Mouse (Mus musculus) heart, postnatal 14 days (tissue): ENCODE measurements around the gene Lama5. TPM values are rescaled to one million over a fixed set of nuclear protein-coding genes. Genes with fewer than 3 reads are reported as not detected.
"Not testable (repeated sequence)": the region's sequence is repeated elsewhere in the genome, so short reads cannot be mapped to it uniquely, and the experiment has no call there.

Source experiments
- DNase-seq, 2 experiments: peaks; one replicate each; pipeline ENCODE4 v3.0.0; 2021 to 2022
- intact Hi-C: fragments of 180-260 bp; cut with DNase I; formaldehyde crosslinking; loops from one replicate; pipeline ENCODE4 v1.15.1; 2025
- total RNA-seq, 2 experiments: library from RNA; stranded (reverse); gene quantifications; 2 replicates each; pipeline ENCODE4 v1.2.3; 2021

Gene Lama5
- total RNA-seq, 2 experiments from 2014 or later = 43.1 to 63.7 TPM

DNA sequence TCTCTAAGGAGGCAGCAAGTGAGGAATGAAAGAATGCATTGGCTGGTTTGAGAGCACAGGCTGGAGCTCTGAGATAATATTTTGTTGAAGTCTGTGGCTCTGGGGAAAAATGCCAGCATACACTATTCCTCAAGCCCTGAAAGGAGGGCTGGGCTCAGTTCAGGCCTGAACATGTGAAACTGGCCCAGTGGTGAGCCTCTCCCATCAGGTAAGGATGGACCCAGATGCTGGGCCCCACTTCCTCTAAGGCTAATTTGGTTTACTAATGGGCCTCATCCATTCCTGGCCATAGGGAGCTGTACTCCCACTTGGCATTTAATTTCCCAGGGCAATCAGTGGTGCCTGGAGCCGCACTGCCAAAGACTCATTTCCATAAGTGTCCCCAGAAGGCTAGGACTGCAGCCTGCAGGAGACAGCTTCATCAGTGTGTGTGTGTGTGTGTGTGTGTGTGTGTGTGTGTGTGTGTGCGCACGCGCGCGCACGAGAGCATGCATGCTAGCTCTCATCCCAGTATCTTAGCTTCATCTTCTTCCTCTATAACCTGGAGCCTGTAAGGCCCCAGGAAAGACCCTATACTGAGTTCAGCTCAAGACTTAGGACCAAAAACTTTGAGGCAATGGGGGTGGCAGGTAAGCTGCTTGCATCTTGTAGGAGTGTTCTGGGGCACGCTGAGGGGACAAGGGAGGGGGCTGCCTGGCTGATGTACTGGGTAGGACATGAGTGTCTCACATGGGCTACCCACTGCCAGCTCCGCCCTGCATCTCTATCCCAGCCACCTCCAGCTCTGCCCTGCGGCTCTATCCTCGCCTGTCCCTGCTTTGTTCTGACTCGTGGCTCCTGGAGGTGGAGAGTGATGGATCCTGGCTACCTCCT, 20.3 kb downstream of the Lama5 start:
- intact Hi-C loops = no loop called here
- DNase-seq = no peak

DNA sequence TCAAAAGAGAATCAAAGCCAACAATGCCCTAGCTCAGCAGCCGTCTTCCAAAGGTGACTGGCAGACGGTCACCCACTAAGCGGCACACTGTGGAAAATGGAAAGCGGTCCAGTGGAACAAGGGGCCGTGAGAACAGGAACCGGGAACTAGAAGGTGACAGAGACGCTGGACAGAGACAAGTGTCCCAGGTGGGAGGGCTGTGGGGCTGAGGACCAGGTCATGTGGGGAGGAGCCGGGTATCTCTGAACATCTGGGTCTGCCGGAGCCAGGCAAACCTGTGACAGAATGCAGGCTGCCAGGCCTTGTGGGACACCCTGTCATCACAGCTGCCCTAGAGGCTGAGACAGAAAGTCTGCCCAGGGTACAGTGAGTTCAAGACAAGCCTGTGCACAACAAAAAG, 21.2 kb downstream of the Lama5 start:
- intact Hi-C loops = no loop called here
- DNase-seq = peak; percentile 28 to 34

DNA sequence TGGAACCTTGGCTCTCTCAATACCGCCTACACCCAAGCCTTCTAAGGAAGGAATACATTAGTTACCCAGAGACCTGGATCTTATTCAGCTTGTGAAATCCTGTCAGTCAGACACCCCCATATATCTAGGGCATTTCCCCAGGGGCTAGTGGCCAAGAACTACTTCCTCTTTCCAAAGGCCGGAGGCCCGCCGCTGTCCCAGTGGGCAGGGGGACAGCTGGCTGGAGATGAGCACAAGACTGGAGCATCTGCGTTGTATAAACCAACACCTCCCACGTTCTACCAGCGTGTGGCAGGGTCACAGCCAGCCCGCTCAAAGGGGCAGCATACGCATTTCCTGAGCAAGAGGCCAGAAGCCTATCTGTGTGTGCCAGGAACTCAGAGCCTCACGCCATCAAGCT, 22.9 kb downstream of the Lama5 start:
- intact Hi-C loops = no loop called here

DNA sequence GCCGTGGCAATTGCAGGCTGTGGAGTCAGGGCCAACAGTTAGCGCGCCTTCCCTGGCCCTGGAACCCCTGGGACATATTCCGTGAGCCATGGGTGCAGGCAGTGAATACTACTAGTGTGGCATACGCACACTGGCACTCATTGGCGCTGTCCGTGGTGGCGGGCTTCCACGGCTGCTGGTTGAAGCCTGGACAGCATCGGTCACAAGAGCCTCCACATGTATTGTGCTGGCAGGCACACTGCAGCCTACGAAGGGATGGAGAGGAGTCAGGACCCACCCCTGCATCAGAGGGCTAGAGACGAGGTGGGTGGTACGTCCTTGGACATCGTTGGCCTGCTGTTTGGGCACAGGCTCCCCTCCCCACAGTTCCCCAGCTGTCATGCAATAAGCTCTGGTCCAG, 23.4 kb downstream of the Lama5 start:
- intact Hi-C loops = no loop called here
- DNase-seq = no peak

More for the DNA sequence above, 22.9 kb downstream of the Lama5 start:
- DNase-seq = no peak

DNA sequence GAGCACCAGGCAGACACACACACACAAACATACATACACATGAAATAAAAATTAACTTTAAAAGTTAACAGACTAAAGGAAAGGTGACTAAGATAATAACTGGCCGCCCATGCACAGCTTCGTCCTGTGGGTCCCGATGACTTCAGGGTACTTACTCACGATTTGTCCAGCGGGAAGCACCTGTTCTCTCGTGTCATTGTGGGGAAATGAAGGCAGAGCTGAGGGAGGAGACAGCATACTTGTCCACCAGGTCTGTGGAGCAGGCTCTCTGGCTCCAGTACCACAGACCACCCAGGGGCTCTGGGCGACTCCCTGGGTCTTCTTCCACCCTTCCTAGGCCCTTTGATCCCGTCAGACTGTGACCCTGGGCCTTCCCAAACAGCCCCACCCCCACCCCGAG, 24.4 kb downstream of the Lama5 start:
- DNase-seq = no peak
- intact Hi-C loops = no loop called here

DNA sequence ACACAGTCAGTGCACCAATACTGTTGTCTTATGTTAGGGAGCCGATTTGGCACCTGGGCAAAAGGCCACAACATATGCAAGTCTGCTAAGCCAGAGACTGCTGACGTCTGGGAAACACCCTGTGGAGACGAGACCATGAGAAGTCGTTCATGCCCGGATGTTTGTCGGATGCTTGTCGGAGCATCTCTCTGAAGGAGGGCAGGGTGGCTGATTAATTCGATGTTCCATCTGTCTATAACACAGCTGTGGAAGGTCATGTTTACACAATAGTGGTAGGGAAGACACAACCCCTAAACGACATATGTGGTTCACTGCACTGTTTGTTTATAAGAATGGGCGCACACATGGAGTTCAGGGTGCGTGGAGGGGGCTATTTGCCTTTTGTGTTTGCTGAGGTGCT, 25.0 kb downstream of the Lama5 start:
- no peak for DNase-seq
- intact Hi-C loops = no loop called here

DNA sequence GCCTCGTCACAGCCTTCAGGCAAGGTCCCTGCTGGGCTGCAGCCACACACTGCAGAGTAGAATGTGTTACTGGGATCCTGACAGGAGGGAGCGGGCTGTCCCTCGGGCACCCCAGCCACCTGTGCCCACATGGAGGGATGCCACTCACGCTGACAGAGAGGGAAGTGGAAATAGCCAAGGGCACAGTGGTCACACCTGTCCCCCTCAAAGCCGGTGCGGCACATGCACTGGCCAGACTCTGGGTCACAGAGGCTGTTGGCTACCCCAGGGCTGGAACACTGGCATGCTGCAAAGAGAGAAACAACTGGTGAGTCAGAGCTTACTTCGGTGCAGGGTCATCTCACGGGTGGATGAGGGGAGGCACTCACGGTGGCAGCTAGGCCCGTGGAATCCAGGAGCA, 26.9 kb downstream of the Lama5 start:
- DNase-seq = no peak
- intact Hi-C loops = no loop called here

DNA sequence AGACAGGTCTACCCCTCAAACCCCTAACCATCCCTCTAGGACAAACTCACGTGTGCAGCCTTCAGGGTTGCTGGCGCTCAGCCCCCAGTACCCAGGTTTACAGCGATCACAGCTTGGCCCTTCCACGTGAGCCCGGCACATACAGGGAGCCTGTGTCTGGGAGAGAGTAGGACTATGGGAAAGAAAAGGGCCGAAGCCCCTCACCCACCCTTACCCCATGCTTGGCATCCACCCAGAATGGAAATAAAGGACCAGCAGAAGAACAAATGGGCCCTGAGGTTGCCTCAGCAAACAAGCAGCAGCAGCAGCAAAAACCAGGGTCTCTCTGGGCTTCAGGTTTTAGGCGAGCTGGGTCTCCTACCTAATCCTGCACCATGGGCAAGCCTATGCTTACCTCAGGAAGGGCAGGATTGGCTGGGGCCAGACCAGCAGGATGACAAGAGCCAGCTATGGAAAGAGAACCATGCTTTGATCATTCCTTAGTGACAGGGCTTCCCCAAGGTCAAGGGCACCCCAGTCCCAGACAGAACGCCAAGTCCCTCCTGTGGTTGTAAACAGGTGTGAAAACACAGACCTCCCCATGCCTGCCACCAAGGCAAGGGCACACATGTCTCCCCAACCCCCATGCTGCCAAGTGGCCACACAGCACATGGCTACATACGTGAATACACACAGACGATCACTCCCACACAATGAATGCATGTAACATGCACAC, 28.2 kb downstream of the Lama5 start:
- DNase-seq = no peak
- intact Hi-C loops = no loop called here

DNA sequence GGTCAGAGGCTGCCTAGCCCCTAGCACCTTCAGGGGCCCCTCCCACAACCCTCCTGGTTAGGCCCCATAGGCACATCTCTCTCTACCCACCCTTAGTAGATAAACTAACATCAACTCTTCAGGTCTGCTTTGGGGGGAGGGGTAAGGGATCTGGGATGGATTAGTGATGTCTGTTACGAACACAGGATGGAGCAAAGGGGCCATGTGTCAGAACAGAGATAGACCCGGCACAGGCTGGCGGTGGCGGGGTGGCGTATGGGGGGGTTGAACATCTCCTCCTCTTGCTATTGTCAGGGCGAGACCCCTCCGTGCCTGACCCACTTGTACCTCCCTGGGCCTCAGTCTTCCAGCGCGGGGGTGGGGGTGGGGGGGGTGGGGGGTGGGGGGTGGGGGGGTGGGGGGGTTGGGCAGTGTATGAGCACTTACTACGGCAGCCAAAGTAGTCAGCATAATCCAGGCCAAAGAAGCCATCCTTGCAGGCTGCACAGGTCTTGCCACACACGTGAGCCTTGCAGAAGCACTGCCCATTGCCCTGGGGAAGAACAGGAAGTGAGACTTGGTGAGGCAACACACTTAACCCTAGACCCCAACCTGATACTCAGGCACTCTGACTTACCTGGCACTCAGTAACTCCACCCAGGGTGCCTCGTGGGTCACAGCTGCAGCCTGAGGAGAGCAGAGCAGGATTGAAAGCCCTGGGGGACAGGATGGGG, 28.9 kb downstream of the Lama5 start:
- no peak for DNase-seq
- intact Hi-C loops = no loop called here

DNA sequence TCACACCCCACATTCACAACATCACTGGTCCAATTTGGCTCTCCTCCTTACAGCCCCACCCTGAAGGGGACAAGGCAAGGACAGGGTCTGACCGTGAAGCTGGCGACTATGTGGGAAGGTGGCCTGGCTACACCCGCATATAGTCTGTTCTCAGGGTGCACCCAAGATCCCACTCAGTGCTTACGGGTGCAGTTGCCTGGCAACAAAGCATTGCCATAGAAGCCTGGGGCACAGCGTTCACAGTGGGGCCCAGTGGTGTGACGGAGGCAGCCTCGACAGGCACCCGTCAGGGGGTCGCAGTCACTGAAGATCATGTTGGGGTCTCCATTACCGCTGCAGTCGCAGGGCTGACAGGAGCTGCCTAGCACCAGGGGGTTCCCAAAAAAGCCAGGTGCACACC, 38.3 kb downstream of the Lama5 start:
- no peak for DNase-seq
- intact Hi-C loops = no loop called here

DNA sequence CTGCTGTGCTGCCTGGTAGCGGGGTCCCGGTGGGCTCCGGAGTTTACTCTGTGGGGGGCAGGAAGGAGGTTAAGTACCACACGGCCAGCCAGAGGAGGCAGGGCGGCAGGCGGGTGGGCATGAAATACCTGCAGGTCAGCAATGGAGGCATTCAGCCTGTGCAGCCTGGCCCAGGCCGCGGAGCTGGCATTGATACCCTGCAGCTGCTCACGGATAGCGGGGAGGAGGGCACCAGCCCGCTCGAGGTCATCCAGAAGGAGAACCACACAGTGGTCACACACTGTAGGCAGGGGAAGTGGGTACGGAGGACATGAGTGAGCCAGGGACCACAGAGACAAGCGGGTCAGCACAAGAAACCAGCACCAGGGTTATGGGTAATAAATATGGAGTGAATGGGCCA, 40.0 kb downstream of the Lama5 start:
- intact Hi-C loops = no loop called here
- DNase-seq = no peak

DNA sequence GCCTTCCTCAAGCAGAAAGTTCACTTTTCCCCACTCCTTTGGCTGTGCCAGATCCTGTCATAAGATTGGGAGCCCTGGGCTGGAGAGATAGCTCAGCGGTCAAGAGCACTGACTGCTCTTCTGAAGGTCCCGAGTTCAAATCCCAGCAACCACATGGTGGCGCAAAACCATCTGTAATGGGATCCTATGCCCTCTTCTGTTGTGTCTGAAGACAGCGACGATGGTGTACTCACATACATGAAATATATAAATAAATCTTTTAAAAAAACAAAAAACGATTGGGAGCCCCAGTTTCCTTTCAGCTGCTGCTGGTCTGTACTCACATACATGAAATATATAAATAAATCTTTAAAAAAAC, 40.9 kb downstream of the Lama5 start:
- no peak for DNase-seq
- intact Hi-C loops = no loop called here

DNA sequence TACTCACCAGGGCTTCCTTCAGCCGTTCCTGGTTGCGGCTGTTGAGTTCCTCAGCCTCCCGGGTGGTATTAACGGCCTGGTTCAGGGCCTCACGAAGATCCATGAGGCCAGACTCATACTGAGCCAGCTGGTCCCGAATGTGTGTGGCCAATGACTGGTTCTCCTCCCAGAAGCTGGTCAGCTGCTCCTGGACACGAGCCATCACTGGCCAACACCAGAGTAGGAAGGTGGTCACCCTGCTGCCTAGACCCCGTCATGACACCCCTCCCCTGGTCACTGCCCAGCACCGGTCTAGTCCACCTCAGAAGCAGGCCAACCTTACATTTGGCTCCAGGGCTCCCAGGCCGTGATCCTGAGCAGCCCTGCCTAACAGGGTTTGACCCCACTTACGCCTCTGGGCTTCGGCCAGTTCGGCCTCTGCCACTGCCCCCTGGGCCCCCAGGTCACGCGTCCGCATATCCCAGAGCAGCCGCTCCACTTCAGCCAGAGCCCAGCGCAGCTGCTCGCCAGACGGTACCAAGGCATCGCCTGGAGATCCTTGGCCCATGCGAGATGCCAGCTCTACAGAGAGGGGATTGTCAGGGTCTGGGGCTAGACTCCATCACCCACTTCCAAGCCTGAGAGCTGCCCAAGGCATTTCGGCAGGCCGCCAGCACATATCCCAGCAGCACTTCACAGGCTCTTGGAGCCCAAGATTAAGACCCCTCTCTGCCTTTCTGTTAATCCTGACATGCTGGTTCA, 41.5 kb downstream of the Lama5 start:
- no peak for DNase-seq
- intact Hi-C loops = no loop called here

DNA sequence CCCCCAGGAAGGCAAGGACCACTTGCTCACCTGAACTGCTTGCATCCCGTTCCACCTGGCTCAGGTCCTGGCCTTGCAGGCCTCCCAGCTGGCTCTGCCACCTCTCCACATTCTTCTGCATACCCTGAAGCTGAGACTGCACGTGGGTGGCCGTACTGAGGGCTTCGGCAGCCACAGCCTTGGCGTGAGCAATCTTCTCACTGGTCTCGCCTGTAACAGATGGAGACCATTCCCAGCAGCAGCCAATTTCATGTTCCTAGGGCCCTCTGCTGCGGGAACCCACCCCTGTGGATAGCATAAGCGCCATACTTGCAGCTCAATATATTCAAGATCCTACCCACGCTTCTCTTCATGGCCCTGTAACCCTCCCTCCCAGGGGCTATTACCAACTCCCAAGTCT, 44.1 kb downstream of the Lama5 start:
- DNase-seq = no peak
- intact Hi-C loops = no loop called here

DNA sequence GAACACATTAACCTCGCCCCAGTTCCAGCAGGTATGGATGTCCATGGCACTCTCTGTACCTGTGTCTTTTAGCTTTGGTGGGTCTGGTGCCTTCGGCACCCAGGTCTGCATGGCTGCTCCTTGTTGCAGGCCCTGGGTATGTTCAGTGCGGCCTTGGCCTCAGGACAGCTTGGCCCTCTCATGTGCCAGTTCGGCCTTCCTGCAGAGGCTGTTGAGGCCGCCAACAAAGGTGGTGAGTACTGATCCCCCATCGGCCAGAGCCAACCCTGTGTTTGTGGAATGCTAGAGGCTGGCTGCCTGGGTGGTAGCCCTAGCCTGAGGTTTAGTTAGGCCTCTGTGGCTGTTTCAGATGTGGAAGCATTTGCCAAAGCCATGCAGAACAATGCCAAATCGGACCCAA, 49.9 kb downstream of the Lama5 start:
- intact Hi-C loops = no loop called here
- no peak for DNase-seq

DNA sequence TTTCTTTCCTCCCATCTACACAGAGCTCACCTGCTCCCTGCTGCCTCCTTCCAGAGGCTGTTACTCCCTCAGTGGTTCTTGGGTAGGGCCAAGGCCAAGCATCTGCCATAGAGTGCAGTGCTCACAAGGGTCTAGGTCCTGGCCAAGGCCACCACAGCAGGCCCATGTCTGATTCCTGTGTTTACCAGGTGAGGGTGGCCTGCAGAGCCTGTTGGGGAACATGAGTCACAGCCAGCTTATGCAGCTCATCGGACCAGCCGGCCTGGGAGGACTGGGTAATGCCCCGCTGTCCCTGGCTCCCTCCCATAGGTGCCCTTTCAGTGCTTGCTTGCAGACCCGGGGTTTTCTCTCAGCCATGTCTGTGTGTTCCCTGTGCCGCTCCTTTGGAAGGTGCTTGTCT, 51.5 kb downstream of the Lama5 start:
- intact Hi-C loops = loop anchor here (5.0 kb wide), 1 partner anchor 202 kb away; no protein-coding TSS in a partner anchor
- no peak for DNase-seq

DNA sequence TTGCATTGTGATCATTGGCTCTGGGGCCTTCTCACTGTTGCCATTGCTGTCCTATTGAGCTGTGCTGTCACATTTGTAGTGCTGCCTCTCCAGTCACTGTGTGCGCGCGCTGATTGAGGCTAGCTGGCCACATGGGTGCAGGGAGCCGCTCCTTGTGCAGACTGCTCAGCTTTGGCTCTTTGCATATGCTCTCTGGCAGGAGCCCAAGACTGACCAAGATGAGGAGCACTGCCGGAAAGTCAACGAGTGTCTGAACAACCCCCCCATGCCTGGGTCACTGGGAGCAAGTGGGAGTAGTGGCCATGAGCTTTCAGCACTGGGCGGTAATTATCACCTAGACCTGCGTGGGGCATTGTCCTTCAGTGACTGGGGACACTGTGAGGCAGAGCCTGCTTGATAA, 51.9 kb downstream of the Lama5 start:
- intact Hi-C loops = loop anchor here (2.0 to 5.0 kb wide), 2 partner anchors 77 to 201 kb away; no protein-coding TSS in a partner anchor

DNA sequence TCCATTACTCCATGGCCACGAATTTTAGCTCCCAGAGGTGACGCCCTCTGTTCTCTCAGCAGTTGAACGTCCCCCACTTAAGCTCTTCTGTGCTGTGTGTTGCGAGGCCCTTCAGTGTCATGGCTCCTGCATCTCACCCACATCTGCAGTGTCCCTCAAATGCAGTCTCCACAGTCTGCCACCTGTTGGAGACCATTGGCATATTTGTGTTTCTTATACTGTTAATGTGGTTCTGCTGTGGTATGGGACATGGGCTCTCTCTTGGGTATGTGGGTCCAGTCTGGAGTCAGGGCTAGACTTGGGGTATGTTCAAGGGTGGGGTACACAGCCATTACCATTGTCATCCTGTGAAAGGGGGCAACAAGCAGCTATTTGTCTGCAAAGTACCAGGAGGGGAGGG, 52.5 kb downstream of the Lama5 start:
- intact Hi-C loops = loop anchor here (2.0 to 5.0 kb wide), 2 partner anchors 78 to 201 kb away; no protein-coding TSS in a partner anchor
- DNase-seq = no peak

More for the DNA sequence above, 51.9 kb downstream of the Lama5 start:
- not testable (repeated sequence) for DNase-seq

DNA sequence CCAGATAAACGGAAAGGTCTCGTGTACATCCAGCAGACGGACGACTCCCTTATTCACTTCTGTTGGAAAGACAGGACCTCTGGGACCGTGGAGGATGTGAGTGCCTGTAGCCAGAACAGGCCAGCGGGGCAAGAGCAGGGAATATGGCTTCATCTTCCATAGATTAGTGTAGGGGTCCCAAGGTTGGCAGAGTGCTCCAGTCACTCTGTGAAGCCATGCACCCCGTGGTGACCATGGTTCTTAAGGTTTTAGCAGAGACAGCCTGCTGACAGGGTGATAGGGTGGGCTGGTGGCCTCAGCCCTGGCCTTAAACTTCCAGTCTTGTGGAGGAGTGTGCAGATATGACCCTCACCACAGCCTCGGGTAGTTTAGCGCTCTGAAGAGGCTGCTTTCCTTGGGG, 53.5 kb downstream of the Lama5 start:
- no peak for DNase-seq
- intact Hi-C loops = loop anchor here (2.0 to 5.0 kb wide), 2 partner anchors 79 to 200 kb away; no protein-coding TSS in a partner anchor

DNA sequence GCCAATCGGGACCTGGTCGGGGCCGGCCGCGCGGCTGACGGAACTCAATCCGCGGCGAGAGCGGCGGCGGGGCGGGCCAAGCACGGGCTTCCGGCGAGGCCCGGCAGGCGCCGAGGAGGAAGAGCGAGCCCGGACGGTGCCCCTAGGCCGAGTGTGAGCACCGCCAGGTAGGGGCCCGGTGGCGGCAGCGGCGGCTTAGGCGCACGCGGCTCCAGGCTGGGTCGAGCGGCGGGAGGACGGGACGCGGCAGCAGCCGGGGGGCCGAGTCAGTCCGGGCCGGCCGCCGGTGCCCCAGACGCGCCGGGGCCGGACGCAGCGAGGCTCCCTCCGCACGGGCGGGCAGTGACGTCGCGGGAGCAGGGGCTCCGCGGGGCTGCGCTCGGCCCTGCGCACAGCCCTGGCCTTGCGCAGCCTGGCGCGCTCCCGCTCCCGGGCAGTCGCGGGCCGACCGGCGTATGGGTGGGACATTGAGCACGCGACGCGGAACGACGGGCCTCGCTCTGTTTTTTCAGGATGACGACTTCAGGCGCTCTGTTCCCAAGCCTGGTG, 54.1 kb downstream of the Lama5 start:
- no peak for DNase-seq
- intact Hi-C loops = loop anchor here (2.0 to 5.0 kb wide), 2 partner anchors 79 to 199 kb away; no protein-coding TSS in a partner anchor
